Mouse (Mus musculus): ENCODE data around the gene Tomm20.

GRCm38 (mm10) chr8:126979091-126979920 is 33.7 kb upstream of the Tomm20 start:
- no peak for TF ChIP-seq MAX (IDR thresholded peaks at IDR 0.05; ENCODE audit: low read depth)
- no peak for TF ChIP-seq TCF3 (IDR thresholded peaks at IDR 0.05; ENCODE audit: insufficient read length, low read depth)
- TF ChIP-seq POLR2A (IDR thresholded peaks at IDR 0.05; ENCODE audit: insufficient read length, low read depth): no peak
- TF ChIP-seq USF1 (IDR thresholded peaks at IDR 0.05; ENCODE audit: low read depth): no peak

Data from myocyte (in vitro differentiated cells).